Mouse (Mus musculus): ENCODE results near the gene Tas2r144.

DNA sequence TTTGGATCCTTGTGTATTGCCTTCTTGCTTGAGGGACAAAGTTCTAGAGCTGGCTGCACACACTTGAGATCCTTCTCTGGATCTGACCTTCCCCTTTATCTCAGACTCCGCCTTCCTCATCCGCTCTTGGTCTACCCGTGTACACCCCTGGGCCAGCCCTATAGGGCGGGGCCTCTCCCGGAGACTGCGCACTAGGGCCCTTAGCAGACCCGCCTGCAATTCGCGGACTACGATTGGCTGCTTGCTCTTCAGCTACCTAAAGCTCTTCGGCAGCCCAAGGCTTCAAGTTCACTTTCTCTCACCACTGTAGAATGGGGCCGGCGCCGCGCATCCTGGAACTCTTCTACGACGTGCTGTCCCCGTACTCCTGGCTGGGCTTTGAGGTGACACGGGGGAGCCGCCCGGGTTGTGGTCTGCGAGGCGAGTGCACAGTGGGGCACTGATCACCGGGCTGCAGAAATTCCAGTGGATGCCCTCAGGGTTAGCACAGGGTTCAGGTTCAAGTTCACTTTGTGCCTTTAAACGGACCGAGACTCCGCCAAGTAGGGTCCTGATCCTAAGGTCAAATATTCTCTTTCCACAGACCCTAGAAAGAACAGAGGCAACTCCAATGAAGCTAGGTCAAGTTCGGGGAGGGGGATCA, 30.7 kb downstream of the Tas2r144 start, which contains the start of gene Gstk1:
- TF ChIP-seq CTCF (IDR thresholded peaks at IDR 0.05; ENCODE audit: borderline replicate concordance, extremely low read depth, insufficient read depth, insufficient read length) (no peak), POLR2A (IDR thresholded peaks at IDR 0.05; ENCODE audit: borderline replicate concordance, extremely low read depth, insufficient read depth, insufficient read length, poor library complexity, severe bottlenecking) (no peak)

Measured in brain, embryonic 14.5 days (tissue).